Mouse (Mus musculus) B cell, adult 67 days (primary cell): Measurements from ENCODE around the gene Mark1. TPM values are rescaled to one million over a fixed set of nuclear protein-coding genes. Genes with fewer than 3 reads are reported as not detected.

Experiments
- total RNA-seq, 2 experiments: library from RNA; stranded (reverse); gene quantifications; 4 replicates each; pipeline ENCODE4 v1.2.4; 2023

The Mark1 gene
- not detected for total RNA-seq

DNA sequence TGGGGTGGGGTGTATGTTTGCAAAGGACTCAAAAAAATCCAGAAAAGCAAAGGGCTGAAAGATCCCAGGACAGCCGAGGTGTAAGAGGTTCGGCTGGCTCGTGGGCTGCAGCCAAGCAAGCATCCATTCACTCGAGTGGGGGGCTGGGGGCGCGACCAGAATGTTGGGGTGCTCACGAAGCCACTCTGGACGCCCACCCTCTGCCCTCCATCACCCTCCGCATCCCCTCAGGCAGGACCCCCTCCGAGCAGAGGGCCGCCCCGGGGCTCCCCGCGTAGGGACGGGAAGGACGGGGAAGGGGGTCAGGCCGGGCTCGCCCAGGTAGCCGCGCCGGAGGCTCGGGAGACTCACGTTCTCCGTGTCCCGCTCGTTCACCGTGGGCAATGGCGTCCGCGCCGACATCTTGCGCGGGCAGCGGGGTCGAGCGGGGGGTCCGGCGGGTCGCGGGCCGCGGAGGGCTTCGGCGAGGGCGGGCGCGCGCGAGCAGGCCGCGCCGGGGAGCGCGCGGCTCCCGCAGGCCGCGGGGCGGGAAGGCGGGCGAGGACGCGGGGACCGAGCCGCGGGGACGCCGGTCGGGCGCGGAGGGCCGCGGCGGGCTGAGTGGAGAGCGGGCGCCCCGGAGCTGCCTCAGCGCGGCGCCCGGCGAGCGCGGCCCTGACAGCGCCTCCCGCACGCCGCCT lies at the start of gene Mark1:
Mark1 (minus strand) TSS at position 500 of the 680 bp plus-strand sequence.

GRCm38 (mm10) chr1:184882281-184883268 lies 116.8 kb downstream of the Mark1 start, which contains the start of gene C130074G19Rik:
Gene C130074G19Rik, minus strand, starts transcription at chr1:184883218.

Other genes starting within 250 kb of the Mark1 start
- under 1 TPM in 1 of 2 experiments, not detected in 1; 0.44 TPM for gene Marc1, start 188.3 kb downstream of the Mark1 start, total RNA-seq
- 100 to 1,000 TPM; 187 to 201 TPM for gene Marc2, start 153.1 kb downstream of the Mark1 start, total RNA-seq
- gene C130074G19Rik, start 116.4 kb downstream of the Mark1 start, total RNA-seq: not detected
- gene Rab3gap2, start 204.5 kb upstream of the Mark1 start, total RNA-seq: 10 to 100 TPM; 67.4 to 67.9 TPM